Mouse (Mus musculus) liver, adult 2 months (tissue): ENCODE results near the gene Tmprss11d. TPM values are rescaled to one million over a fixed set of nuclear protein-coding genes. Genes with fewer than 3 reads are reported as not detected.
"Not testable (repeated sequence)": the region's sequence is repeated elsewhere in the genome, so short reads cannot be mapped to it uniquely, and the experiment has no call there.

Source experiments
- DNase-seq: peaks from one replicate; pipeline ENCODE4 v3.0.0-alpha.2; 2011; ENCODE audit warnings: low read depth, low spot score; ENCODE audit errors: extremely low read depth
- H3K27ac ChIP-seq: fragments of 200-500 bp; replicated peaks from 2 replicates; pipeline ENCODE4 v1.5.1; 2012; ENCODE audit warnings: low read depth, mild to moderate bottlenecking, control low read depth, inconsistent platforms, low read length; ENCODE audit not compliant: insufficient read depth
- H3K27me3 ChIP-seq: fragments of 200-500 bp; 2 replicates; pipeline ENCODE4 v1.6.1; 2012; ENCODE audit warnings: mild to moderate bottlenecking, moderate library complexity, low read length, inconsistent platforms; ENCODE audit not compliant: control insufficient read depth, insufficient read depth
- H3K36me3 ChIP-seq: fragments of 200-500 bp; 2 replicates; pipeline ENCODE4 v1.6.1; 2012; ENCODE audit warnings: low read length, inconsistent platforms; ENCODE audit not compliant: control insufficient read depth, insufficient read depth
- H3K4me1 ChIP-seq: fragments of 200-500 bp; 2 replicates; pipeline ENCODE4 v1.6.1; 2011; ENCODE audit warnings: low read length; ENCODE audit not compliant: control insufficient read depth, insufficient read depth
- H3K4me3 ChIP-seq: fragments of 200-500 bp; 2 replicates; pipeline ENCODE4 v1.5.1; 2011; ENCODE audit warnings: low read depth, mild to moderate bottlenecking, control low read depth, low read length, moderate library complexity; ENCODE audit not compliant: insufficient read depth
- H3K79me2 ChIP-seq: fragments of 200-500 bp; 2 replicates; pipeline ENCODE4 v1.6.1; 2012; ENCODE audit warnings: inconsistent platforms, mild to moderate bottlenecking, low read length, moderate library complexity; ENCODE audit not compliant: control insufficient read depth, insufficient read depth
- H3K9ac ChIP-seq: fragments of 200-500 bp; 2 replicates; pipeline ENCODE4 v1.6.1; 2012; ENCODE audit warnings: low read depth, mild to moderate bottlenecking, control low read depth, inconsistent platforms, low read length
- CTCF ChIP-seq: fragments of 200-500 bp; IDR thresholded peaks from 2 replicates; pipeline ENCODE4 v1.5.1; 2011; ENCODE audit warnings: low read depth, low read length, control low read depth
- POLR2A ChIP-seq: fragments of 200-500 bp; IDR thresholded peaks from 2 replicates; pipeline ENCODE4 v1.6.1; 2011; ENCODE audit warnings: low read length, control low read depth; ENCODE audit not compliant: insufficient read depth; ENCODE audit errors: extremely low read depth
- WGBS: fragments of 180-500 bp; shearing (Covaris S2); methylation state at CpG from one replicate; pipeline ENCODE4 v1.1.7; 2018; 5-methylcytosine and 5-hydroxymethylcytosine counted together
- polyA plus RNA-seq: library from polyadenylated mRNA; depleted of rRNA; stranded (reverse); fragments of >200 nt; gene quantifications from 2 replicates; pipeline ENCODE4 v1.2.3, GENCODE M21; 2012
- total RNA-seq: library from RNA; depleted of rRNA; stranded (reverse); fragments of >200 nt; gene quantifications from 2 replicates; pipeline ENCODE4 v1.2.3, GENCODE M21; 2014

Tmprss11d gene
- total and polyA plus RNA-seq, 2 experiments, result not detected

DNA sequence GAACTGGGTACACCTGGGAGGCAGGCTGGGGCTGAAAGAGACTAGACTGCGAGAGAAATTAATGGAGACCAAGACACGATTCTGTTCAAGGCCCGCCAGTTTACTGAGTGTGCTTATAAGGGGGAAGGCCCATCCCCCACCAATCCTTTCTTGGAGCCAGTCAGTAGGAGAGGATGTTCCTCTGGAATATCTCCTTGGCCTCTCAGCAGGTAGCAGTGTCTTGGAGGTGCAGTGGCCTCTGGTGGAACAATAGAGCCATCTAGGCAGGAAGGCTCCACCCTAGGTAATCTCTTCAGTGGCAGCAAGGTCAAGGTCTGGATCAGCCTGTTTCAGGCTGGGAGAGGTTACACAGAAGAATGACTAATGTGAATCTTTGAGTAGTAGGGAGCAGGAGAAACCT, 34.0 kb upstream of the Tmprss11d start:
- 81% methylated on average over 3 of the region's 3 CpGs for WGBS
- Histone ChIP-seq H3K27me3 (no peaks in the 10 kb centered on the region), H3K9ac (no peak overlapping the region), H3K4me3 (no peak overlapping the region), H3K36me3 (no peaks in the 10 kb centered on the region), H3K4me1 (no peaks in the 10 kb centered on the region), H3K27ac (no peak overlapping the region), H3K79me2 (no peaks in the 10 kb centered on the region)
- no peak for TF ChIP-seq CTCF
- no peak for DNase-seq

DNA sequence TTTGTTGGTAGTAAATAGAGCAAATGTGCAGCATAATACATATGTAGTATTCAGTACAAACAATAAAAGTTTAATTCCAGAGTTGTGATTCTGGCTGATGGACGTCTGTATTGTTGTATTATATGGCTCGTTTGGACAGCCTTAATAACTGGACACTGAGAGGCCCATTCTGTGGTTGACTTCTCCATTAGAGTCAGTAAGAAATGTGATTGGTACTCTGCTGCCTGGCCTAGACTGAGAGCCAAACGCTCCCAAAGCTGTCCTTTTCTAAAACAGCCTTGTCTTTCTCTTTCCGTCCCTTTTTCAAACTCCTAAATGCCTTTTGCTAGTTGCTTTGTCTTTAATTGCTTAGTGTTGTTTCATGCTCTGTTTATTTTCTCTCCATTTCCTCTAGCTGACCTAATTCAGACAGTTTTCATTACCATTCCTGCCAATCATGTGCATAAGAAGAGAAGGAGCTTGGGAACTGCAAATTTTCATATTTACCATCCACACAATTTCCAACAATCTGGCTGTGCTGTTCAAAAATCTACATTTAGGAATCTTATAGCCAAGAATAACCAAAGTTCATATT, 13.7 kb downstream of the Tmprss11d start:
- Histone ChIP-seq H3K4me1 (no peaks in the 10 kb centered on the region), H3K27me3 (no peaks in the 10 kb centered on the region), H3K27ac (no peak overlapping the region), H3K36me3 (no peaks in the 10 kb centered on the region), H3K9ac (no peak overlapping the region), H3K79me2 (no peaks in the 10 kb centered on the region), H3K4me3 (no peak overlapping the region)
- DNase-seq, result no peak
- no peak for TF ChIP-seq POLR2A
- TF ChIP-seq CTCF, result no peak
- WGBS, result 67% methylated on average over 4 of the region's 4 CpGs

DNA sequence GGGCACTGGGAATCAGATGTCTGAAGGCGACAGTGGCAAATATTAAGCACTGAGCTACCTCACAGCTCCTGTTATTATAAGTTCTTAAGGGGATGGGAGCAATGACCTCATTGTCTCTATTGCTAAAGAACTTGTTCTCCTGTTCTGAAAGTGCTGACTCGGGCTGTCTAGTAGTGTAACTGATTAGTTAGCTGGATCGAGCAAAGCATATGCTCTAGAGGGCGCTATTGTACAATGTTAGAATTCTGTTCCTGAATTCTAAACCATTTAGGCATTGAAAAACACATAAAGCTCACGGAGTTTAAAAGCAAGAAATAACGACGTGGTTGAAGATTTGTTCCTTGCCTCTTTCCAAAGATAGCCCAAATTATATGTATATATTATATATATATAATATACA, 20.3 kb downstream of the Tmprss11d start:
- Histone ChIP-seq H3K27me3 (no peaks in the 10 kb centered on the region), H3K4me3 (no peak overlapping the region), H3K27ac (no peak overlapping the region), H3K79me2 (no peaks in the 10 kb centered on the region), H3K4me1 (no peaks in the 10 kb centered on the region), H3K9ac (no peak overlapping the region), H3K36me3 (no peaks in the 10 kb centered on the region)
- DNase-seq, result peak; percentile 47
- WGBS, result 17% methylated on average over 7 of the region's 7 CpGs
- TF ChIP-seq CTCF (no peak), POLR2A (no peak)

DNA sequence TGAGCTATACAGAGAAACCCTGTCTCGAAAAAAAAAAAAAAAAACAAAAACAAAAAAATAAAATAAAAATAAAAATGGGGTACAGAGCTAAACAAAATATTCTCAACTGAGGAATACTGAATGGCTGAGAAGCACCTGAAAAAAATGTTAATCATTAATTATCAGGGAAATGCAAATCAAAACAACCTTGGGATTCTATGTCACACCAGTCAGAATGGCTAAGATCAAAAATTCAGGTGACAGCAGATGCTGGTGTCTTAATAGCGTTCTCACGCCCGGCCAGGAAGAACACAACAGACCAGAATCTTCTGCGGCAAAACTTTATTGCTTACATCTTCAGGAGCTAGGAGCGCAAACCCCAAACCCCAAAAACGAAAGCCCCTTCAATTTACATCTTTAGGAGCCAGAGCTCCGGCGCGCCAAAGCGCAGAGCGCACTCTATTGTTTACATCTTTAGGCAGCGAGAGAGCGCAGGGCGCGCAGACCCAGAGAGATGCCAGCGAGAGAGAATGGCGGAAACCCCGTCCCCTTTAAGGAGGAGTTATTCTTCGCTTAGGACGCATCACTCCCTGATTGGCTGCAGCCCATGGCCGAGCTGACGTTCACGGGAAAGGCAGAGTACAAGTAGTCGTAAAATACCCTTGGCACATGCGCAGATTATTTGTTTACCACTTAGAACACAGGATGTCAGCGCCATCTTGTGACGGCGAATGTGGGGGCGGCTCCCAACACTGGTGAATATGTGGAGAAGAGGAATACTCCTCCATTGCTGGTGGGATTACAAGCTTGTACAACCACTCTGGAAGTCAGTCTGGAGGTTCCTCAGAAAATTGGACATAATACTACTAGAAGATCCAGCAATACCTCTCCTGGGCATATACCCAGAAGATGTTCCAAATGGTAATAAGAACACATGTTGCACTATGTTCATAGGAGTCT, 54.9 kb downstream of the Tmprss11d start:
- WGBS, result 55% methylated on average over 30 of the region's 30 CpGs
- H3K27me3 ChIP-seq, H3K79me2 ChIP-seq, H3K4me3 ChIP-seq, H3K9ac ChIP-seq, H3K4me1 ChIP-seq, H3K27ac ChIP-seq, H3K36me3 ChIP-seq, DNase-seq: not testable (repeated sequence)

DNA sequence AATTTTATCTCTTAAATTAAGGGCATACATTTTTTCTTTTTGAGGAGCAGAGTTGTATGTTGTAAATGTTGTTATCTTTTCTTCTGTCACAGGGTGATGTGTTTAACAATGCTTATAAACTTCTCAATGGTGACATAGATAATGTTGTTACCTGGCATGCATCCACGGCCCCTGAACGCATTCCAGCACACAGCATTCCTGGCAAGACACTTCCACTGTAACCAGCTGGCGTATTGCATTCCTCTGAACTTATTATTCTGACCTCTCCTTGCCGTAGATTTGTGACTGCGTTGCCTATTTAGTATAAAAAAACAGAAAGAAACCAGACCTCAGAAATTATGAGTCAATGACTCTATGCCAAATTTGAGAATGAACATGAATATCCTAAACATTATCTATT, 67.1 kb downstream of the Tmprss11d start:
- H3K27ac ChIP-seq, result no peak overlapping the region
- H3K9ac ChIP-seq, result no peak overlapping the region
- no peaks in the 10 kb centered on the region for H3K36me3 ChIP-seq
- DNase-seq, result no peak
- H3K27me3 ChIP-seq, result no peaks in the 10 kb centered on the region
- no peaks in the 10 kb centered on the region for H3K79me2 ChIP-seq
- 81% methylated on average over 5 of the region's 5 CpGs for WGBS
- no peak overlapping the region for H3K4me3 ChIP-seq
- TF ChIP-seq POLR2A, result no peak
- no peak for TF ChIP-seq CTCF
- H3K4me1 ChIP-seq, result no peaks in the 10 kb centered on the region

DNA sequence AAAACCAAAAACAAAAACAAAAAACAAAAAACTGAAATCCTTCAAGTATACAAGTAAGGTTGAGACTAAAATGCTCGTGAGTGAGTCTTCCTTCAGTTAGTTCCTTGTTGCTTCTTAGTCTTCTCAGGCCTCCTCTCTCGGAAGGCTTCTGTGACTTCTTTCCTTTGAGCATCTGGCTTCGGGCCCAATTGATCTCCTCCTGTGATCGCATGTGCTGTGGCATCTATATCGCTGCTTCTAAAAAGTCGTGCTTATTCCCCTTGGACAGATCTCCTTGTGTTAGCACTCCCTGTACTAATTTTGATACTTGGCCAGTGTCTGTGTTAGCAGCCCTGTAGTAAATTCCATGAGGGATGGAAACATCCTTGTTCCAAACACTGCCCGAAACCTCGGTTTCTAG, 69.3 kb downstream of the Tmprss11d start:
- Histone ChIP-seq H3K27ac (no peak overlapping the region), H3K4me1 (no peaks in the 10 kb centered on the region), H3K79me2 (no peaks in the 10 kb centered on the region), H3K27me3 (no peaks in the 10 kb centered on the region), H3K9ac (no peak overlapping the region), H3K36me3 (no peaks in the 10 kb centered on the region), H3K4me3 (no peak overlapping the region)
- 81% methylated on average over 8 of the region's 8 CpGs for WGBS
- no peak for DNase-seq
- no peak for TF ChIP-seq POLR2A
- TF ChIP-seq CTCF, result no peak
